Mouse (Mus musculus) hindlimb bud, embryonic 11.5 days (tissue): ENCODE results near the gene Oaz1.

Source experiments
- DNase-seq: peaks from one replicate; pipeline ENCODE4 v3.0.0-alpha.2; 2012; ENCODE audit warnings: low read depth, low spot score; ENCODE audit errors: extremely low spot score

The Oaz1 gene

GRCm38 (mm10) chr10:80826151-80827062 lies at the start of gene Oaz1:
TSS of gene Oaz1 (plus strand) at chr10:80826656.
- DNase-seq = peak; percentile 98

DNA sequence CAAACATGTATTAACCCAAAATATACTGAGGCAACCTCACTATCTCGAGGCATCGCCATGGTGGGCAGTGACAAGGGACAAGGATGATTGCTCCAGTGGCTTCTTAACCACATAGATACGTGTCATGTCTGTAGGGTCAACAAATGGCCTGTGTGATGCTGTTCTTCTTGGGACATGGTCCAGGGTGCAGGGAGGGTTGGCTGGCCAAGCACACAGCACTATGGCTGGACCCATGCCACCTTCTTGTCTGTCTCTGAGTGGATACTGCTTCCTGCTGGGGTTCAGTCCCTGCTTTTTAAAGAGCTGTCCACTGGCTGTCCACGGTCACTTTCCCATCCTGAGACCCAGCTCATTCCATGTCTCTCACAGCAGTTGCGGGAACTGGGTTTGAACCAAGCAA lies 49.3 kb upstream of the Oaz1 start:
- DNase-seq = no peak

DNA sequence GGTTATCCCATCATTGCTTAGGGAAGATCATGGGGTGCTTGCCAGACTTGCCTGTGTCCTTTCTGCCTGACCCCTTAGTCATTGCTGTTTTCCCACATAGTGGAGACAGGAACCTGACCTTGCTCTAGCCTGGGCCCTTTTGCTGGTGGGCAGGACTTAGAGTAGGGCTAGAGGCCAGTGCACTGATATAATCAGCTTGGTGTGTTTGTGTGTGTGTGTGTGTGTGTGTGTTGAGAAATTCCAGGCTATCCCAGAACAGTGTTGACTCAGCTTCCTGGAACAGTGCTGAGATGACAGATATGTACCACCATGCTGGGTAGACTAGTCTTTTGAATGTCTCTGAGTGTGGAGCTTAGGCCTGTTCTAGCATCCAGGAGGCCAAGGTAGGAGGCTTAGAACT lies 46.9 kb upstream of the Oaz1 start:
- DNase-seq = no peak

DNA sequence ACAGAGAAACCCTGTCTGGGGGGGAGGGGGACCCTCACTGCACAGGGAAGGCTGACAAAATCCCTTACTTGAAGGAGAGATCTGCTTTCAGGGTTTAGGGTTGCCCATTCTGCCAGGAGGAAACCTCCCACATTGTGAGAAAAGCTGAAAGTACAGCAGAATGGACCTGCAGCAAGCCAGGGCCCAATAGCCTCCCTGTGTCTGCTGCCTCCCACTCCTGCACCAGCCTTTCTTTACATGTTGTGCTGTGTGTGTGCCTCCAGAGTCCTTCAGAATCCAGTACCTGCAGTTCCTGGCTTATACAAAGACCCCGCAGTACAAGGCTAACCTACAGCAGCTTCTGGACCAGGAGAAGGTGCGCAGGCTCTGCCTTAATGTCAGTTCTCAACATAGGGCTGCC lies 42.2 kb upstream of the Oaz1 start:
- no peak for DNase-seq

DNA sequence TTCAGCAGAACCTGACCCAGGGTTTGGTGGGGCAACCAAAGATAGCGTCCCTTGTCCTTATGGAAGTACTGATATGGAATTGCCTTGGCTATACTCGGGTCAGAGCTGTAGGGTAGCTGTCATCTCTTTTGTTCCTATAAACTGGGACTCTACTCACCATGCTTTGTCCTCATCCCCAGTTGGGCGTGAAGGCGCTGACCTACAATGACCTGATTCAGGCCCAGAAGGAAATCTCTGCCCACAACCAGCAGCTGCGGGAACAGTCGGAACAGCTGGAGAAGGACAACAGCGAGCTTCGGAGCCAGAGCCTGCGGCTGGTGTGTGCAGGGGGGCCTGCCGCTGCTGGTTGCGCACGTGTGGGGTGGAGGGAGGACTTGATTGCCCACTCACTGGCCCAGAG lies 41.6 kb upstream of the Oaz1 start:
- no peak for DNase-seq

- DNase-seq = no peak
These were observed 40.5 kb upstream of the Oaz1 start for GRCm38 (mm10) chr10:80785963-80786362.

- DNase-seq = no peak
These were observed 38.9 kb upstream of the Oaz1 start for GRCm38 (mm10) chr10:80787517-80787916.

DNA sequence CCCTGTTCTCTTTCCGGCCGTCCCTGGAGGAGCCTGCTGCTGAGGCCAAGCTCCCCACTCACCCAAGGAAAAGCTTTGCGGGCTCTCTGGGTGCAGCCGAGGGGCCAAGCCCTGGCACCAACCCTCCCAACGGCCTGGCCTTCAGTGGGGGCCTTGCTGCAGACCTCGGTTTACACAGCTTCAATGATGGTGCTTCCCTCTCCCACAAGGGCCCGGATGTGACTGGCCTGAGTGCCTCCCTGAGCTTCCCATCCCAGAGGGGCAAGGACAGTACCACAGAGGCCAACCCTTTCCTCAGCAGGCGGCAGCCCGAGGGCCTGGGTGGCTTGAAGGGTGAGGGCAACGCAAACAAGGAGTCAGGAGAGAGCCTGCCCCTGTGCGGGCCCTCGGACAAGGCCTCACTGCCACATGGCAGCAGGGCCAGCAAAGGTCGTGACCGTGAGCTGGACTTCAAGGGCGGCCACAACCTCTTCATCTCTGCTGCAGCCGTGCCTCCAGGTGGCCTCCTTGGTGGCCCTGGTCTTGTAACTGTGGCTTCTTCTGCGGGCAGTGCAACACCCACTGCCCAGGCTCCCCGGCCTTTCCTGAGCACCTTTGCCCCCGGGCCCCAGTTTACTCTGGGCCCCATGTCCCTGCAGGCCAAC lies 35.6 kb upstream of the Oaz1 start:
- no peak for DNase-seq

GRCm38 (mm10) chr10:80791476-80792174 lies 34.8 kb upstream of the Oaz1 start:
- DNase-seq = no peak

- DNase-seq = no peak
These were observed 34.1 kb upstream of the Oaz1 start for GRCm38 (mm10) chr10:80792175-80793032.

DNA sequence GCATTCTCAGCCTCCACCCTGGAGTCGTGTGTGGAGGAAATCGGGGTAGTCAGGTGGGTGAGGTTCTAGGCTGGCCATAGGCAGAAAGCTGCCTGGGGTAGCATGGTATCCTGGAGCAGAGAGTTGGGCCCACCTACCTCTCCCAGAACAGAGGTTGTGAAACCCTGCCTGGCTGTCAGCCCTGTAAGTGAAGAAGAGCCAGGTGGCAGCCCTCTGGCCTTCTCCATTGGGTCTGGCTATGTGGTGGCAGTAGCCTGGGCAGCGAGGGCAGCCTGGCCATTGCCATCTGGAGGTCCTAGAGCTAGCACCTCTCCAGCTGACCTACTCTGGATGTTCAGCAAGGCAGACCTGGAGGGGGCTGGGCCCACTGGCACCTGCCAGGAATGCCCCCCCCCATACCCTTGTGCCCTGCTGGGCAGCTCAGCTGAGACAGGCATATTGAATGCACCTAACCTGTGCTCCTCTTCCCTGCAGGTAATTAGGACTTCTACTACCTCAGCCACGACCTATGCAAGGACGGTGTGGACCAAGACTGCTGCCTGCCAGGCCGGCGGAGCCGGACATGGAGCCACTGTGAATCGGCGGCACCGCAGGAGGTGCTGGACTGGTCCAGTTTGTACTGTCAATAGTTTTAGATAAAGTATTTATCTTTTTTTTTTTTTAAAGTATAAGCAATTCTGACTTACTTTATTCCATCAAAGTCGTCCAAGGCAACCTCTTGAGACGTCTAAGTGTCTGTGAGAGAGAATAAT lies 33.2 kb upstream of the Oaz1 start:
- DNase-seq = no peak

- no peak for DNase-seq
These were observed 32.7 kb upstream of the Oaz1 start for GRCm38 (mm10) chr10:80793803-80794202.

DNA sequence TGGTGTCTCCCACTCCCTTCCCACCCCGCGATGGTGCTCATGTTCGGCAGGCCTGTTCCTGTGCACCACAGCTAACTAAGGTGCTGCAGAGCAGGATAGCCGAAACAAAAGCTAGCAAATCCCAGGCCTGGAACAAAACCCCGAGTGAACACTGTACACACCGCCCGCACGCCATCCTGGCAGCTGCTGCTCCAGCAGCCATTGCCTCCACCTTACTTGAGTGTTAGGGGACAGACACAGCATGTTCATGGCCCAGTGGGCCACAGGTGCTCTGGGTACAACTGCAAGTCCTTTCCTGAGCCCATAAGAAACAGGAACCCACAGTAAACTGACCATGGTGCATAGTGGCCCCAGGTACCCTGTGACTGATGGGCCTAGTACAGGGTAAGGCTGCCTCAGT lies 31.7 kb upstream of the Oaz1 start:
- no peak for DNase-seq

GRCm38 (mm10) chr10:80796307-80796848 lies 30.1 kb upstream of the Oaz1 start:
- DNase-seq = no peak

- DNase-seq = no peak
These were observed 29.0 kb upstream of the Oaz1 start for GRCm38 (mm10) chr10:80797186-80798149.

- DNase-seq = peak; percentile 81
These were observed 28.1 kb upstream of the Oaz1 start, which contains the start of the genes Sf3a2 and Plekhj1 for GRCm38 (mm10) chr10:80798150-80799006. TSS of gene Sf3a2 (plus strand) at chr10:80798198. TSS of gene Plekhj1 (minus strand) at chr10:80798626.

DNA sequence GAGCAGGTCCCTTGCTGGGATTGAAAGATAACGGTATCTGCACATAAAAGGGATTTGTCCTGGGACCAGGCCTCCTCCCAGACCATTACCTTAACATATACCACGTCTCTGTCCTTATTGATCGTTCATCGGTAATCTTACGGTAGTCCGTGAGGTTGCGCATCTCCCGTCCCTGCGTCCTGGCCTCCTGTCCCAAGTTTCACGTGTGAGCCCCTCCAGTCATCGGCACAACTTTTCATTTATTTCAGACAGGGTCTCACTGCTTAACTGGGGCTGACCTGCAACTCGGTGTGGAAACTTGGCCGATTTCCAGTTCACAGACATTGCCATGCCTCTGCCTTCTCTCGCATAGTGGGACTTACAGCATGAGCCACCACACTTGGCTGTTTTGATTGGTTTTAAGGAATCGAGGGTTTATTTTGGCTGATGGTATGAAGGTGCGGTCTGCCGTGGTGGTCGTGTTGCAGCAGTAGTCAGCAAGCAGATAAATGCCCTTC lies 27.3 kb upstream of the Oaz1 start:
- no peak for DNase-seq
